Mouse (Mus musculus) ES-E14 (cell line): ENCODE measurements around the gene Drc1. TPM values are rescaled to one million over a fixed set of nuclear protein-coding genes. Genes with fewer than 3 reads are reported as not detected.

ENCODE experiments used
- DNase-seq: peaks from one replicate; pipeline ENCODE4 v3.0.0-alpha.2; 2013; ENCODE audit warnings: low read depth, low spot score
- H3K27ac ChIP-seq: 2 replicates; pipeline ENCODE4 v1.5.1; 2012; ENCODE audit warnings: low read depth, mild to moderate bottlenecking, low read length, moderate library complexity, mixed read lengths; ENCODE audit not compliant: poor library complexity, insufficient read depth, severe bottlenecking
- H3K36me3 ChIP-seq: 2 replicates; pipeline ENCODE4 v1.6.1; 2012; ENCODE audit warnings: mild to moderate bottlenecking, low read length, moderate library complexity, mixed read lengths; ENCODE audit not compliant: control insufficient read depth, poor library complexity, insufficient read depth, severe bottlenecking
- H3K4me1 ChIP-seq, 2 experiments: fragments of 150-350 bp in 1 of 2; sonication (generic) in 1 of 2; 2 replicates each; pipeline ENCODE4 v1.6.1; 2012; ENCODE audit warnings: low read length in 2 of 2, mild to moderate bottlenecking in 1 of 2, mixed read lengths in 1 of 2; ENCODE audit not compliant: control insufficient read depth in 2 of 2, insufficient read depth in 2 of 2, poor library complexity in 1 of 2
- H3K4me3 ChIP-seq, 2 experiments: fragments of 150-350 bp in 1 of 2; sonication (generic) in 1 of 2; 2 replicates each; pipeline ENCODE4 v1.5.1; 2012; ENCODE audit warnings: low read length in 2 of 2, low read depth in 1 of 2, mild to moderate bottlenecking in 1 of 2, mixed read lengths in 1 of 2; ENCODE audit not compliant: insufficient read depth in 1 of 2, poor library complexity in 1 of 2, severe bottlenecking in 1 of 2
- H3K9ac ChIP-seq: 2 replicates; pipeline ENCODE4 v1.6.1; 2012; ENCODE audit warnings: low read depth, mild to moderate bottlenecking, low read length, mixed read lengths; ENCODE audit not compliant: poor library complexity, insufficient read depth, severe bottlenecking
- H3K9me3 ChIP-seq: fragments of 150-350 bp; sonication (generic); 2 replicates; pipeline ENCODE4 v1.6.1; 2012; ENCODE audit warnings: low read depth, mild to moderate bottlenecking, low read length; ENCODE audit not compliant: control insufficient read depth, insufficient read depth
- CHD2 ChIP-seq: IDR thresholded peaks from 2 replicates; pipeline ENCODE4 v1.6.1; 2014; ENCODE audit warnings: mild to moderate bottlenecking, low read depth, low read length, inconsistent platforms
- HCFC1 ChIP-seq: IDR thresholded peaks from 2 replicates; pipeline ENCODE4 v1.6.1; 2012; ENCODE audit warnings: low read length, inconsistent platforms, borderline replicate concordance; ENCODE audit not compliant: insufficient read depth
- MAFK ChIP-seq: IDR thresholded peaks from 2 replicates; pipeline ENCODE4 v1.6.1; 2014; ENCODE audit warnings: mild to moderate bottlenecking, low read depth, low read length, inconsistent platforms; ENCODE audit not compliant: insufficient read depth
- ZC3H11A ChIP-seq: IDR thresholded peaks from 2 replicates; pipeline ENCODE4 v1.6.1; 2012; ENCODE audit warnings: low read depth, mild to moderate bottlenecking, inconsistent platforms, low read length, borderline replicate concordance
- ZNF384 ChIP-seq: IDR thresholded peaks from 2 replicates; pipeline ENCODE4 v1.6.1; 2012; ENCODE audit warnings: low read depth, low read length, inconsistent platforms
- in situ Hi-C, 2 experiments: fragments of 600-800 bp; cut with MboI; formaldehyde crosslinking; loops; one replicate each; pipeline ENCODE4 v1.15.1; 2025; ENCODE audit warnings: low sequenced_read_pairs in 2 of 2, inconsistent platforms in 1 of 2; ENCODE audit not compliant: unreplicated experiment in 2 of 2
- total RNA-seq: library from RNA; depleted of rRNA; stranded (reverse); fragments of 300-350 nt; gene quantifications from 2 replicates; pipeline ENCODE4 v1.2.3, GENCODE M21; 2012

Drc1 gene
- total RNA-seq, 1 experiment: 0.54 TPM

- H3K9me3 ChIP-seq: no peaks in the 10 kb centered on the region
- no peak for DNase-seq
- no peak overlapping the region for H3K4me3 ChIP-seq
- in situ Hi-C loops: no loop called here
- H3K9ac ChIP-seq: no peak overlapping the region
- no peak for TF ChIP-seq MAFK
- no peak for TF ChIP-seq HCFC1
- TF ChIP-seq CHD2: no peak
- TF ChIP-seq ZNF384: no peak
- no peak for TF ChIP-seq ZC3H11A
- no peak overlapping the region for H3K27ac ChIP-seq
- H3K4me1 ChIP-seq: no peaks in the 10 kb centered on the region
- H3K36me3 ChIP-seq: no peaks in the 10 kb centered on the region
These were observed 77.4 kb downstream of the Drc1 start for GRCm38 (mm10) chr5:30358436-30359099.

- H3K36me3 ChIP-seq: no peaks in the 10 kb centered on the region
- TF ChIP-seq ZNF384: no peak
- H3K4me3 ChIP-seq: no peak overlapping the region
- H3K27ac ChIP-seq: no peak overlapping the region
- no peak for DNase-seq
- no peaks in the 10 kb centered on the region for H3K9me3 ChIP-seq
- no peak overlapping the region for H3K9ac ChIP-seq
- no peaks in the 10 kb centered on the region for H3K4me1 ChIP-seq
- in situ Hi-C loops: no loop called here
These were observed 86.2 kb downstream of the Drc1 start for GRCm38 (mm10) chr5:30367405-30367804.

GRCm38 (mm10) chr5:30369426-30369825, 88.2 kb downstream of the Drc1 start:
- no peaks in the 10 kb centered on the region for H3K36me3 ChIP-seq
- H3K9ac ChIP-seq: no peak overlapping the region
- no peaks in the 10 kb centered on the region for H3K4me1 ChIP-seq
- H3K9me3 ChIP-seq: no peaks in the 10 kb centered on the region
- TF ChIP-seq CHD2 (no peak), ZNF384 (no peak), ZC3H11A (no peak), HCFC1 (no peak), MAFK (no peak)
- H3K27ac ChIP-seq: no peak overlapping the region
- in situ Hi-C loops: no loop called here
- H3K4me3 ChIP-seq: no peak overlapping the region
- no peak for DNase-seq

GRCm38 (mm10) chr5:30382876-30383275, 101.7 kb downstream of the Drc1 start:
- Histone ChIP-seq H3K36me3 (no peaks in the 10 kb centered on the region), H3K9ac (no peak overlapping the region), H3K4me1 (no peaks in the 10 kb centered on the region), H3K27ac (no peak overlapping the region), H3K9me3 (no peaks in the 10 kb centered on the region), H3K4me3 (no peak overlapping the region)
- DNase-seq: no peak
- no peak for TF ChIP-seq ZC3H11A
- TF ChIP-seq MAFK: no peak
- no peak for TF ChIP-seq CHD2
- no peak for TF ChIP-seq ZNF384
- no peak for TF ChIP-seq HCFC1
- in situ Hi-C loops: no loop called here

GRCm38 (mm10) chr5:30387726-30388125, 106.5 kb downstream of the Drc1 start:
- Histone ChIP-seq H3K4me1 (no peaks in the 10 kb centered on the region), H3K27ac (no peak overlapping the region), H3K36me3 (no peaks in the 10 kb centered on the region), H3K9me3 (no peaks in the 10 kb centered on the region), H3K9ac (no peak overlapping the region), H3K4me3 (no peak overlapping the region)
- no peak for DNase-seq
- TF ChIP-seq CHD2 (no peak), HCFC1 (no peak), ZC3H11A (no peak), ZNF384 (no peak), MAFK (no peak)
- in situ Hi-C loops: no loop called here
